Mouse (Mus musculus): ENCODE measurements around the gene Nkx1-2.
A peak's percentile ranks its signal among the peaks of the same experiment; 100 is the strongest.

Gene Nkx1-2

GRCm38 (mm10) chr7:132559138-132559766 is 40.2 kb downstream of the Nkx1-2 start:
- DNase-seq = no peak

GRCm38 (mm10) chr7:132558141-132558736 is 41.2 kb downstream of the Nkx1-2 start:
- no peak for DNase-seq

- no peak for DNase-seq
Observed at GRCm38 (mm10) chr7:132556575-132556974, 42.9 kb downstream of the Nkx1-2 start.

- DNase-seq = no peak
Observed at GRCm38 (mm10) chr7:132555911-132556310, 43.5 kb downstream of the Nkx1-2 start.

- no peak for DNase-seq
Observed at GRCm38 (mm10) chr7:132554091-132554490, 45.3 kb downstream of the Nkx1-2 start.

GRCm38 (mm10) chr7:132551351-132552126 is 47.9 kb downstream of the Nkx1-2 start:
- DNase-seq = peak; percentile 99

- DNase-seq = no peak
Observed at GRCm38 (mm10) chr7:132547126-132547525, 52.3 kb downstream of the Nkx1-2 start.

Measured in right cerebral cortex, postnatal 4 days (tissue).